Mouse (Mus musculus) midbrain, embryonic 14.5 days (tissue): ENCODE measurements around the gene Gmip. TPM values are rescaled to one million over a fixed set of nuclear protein-coding genes. Genes with fewer than 3 reads are reported as not detected.

Source experiments
- ATAC-seq: fragments of 200-750 bp; cut with Nextera tagmentation; 2 replicates; pipeline ENCODE4 v1.8.0; 2017; ENCODE audit warnings: moderate number of reproducible peaks, moderate library complexity; ENCODE audit not compliant: low FRiP score, low TSS enrichment
- DNase-seq: peaks from one replicate; pipeline ENCODE4 v3.0.0-alpha.2; 2015
- H3K27ac ChIP-seq: fragments of 300-500 bp; sonication (generic); replicated peaks from 2 replicates; pipeline ENCODE4 v1.5.1; 2014; ENCODE audit warnings: mild to moderate bottlenecking, low read depth, low read length, moderate library complexity
- H3K27me3 ChIP-seq: fragments of 300-500 bp; sonication (generic); 2 replicates; pipeline ENCODE4 v1.6.1; 2014; ENCODE audit warnings: low read length, control low read depth, mixed read lengths; ENCODE audit not compliant: control insufficient read depth, insufficient read depth
- H3K36me3 ChIP-seq: fragments of 300-500 bp; sonication (generic); 2 replicates; pipeline ENCODE4 v1.6.1; 2014; ENCODE audit warnings: low read length, control low read depth; ENCODE audit not compliant: control insufficient read depth, insufficient read depth
- H3K4me1 ChIP-seq: fragments of 300-500 bp; sonication (generic); 2 replicates; pipeline ENCODE4 v1.6.1; 2014; ENCODE audit warnings: mild to moderate bottlenecking, antibody characterized with exemption, low read length, control low read depth; ENCODE audit not compliant: control insufficient read depth, insufficient read depth
- H3K4me2 ChIP-seq: fragments of 300-500 bp; sonication (generic); 2 replicates; pipeline ENCODE4 v1.6.1; 2014; ENCODE audit warnings: mild to moderate bottlenecking, low read length, moderate library complexity
- H3K4me3 ChIP-seq: fragments of 300-500 bp; sonication (generic); replicated peaks from 2 replicates; pipeline ENCODE4 v1.5.1; 2014; ENCODE audit warnings: low read depth, low read length
- H3K9ac ChIP-seq: fragments of 300-500 bp; sonication (generic); replicated peaks from 2 replicates; pipeline ENCODE4 v1.6.1; 2014; ENCODE audit warnings: mild to moderate bottlenecking, low read length, moderate library complexity
- H3K9me3 ChIP-seq: fragments of 300-500 bp; sonication (generic); 2 replicates; pipeline ENCODE4 v1.6.1; 2016; ENCODE audit warnings: low read length, control low read depth, mixed read lengths; ENCODE audit not compliant: control insufficient read depth
- WGBS: fragments of 180-500 bp; shearing (Covaris S2); extraction: QIAGEN DNeasy Blood & Tissue Kit; methylation state at CpG from one replicate; pipeline ENCODE4 v1.1.7; 2014; 5-methylcytosine and 5-hydroxymethylcytosine counted together
- polyA plus RNA-seq: library from polyadenylated mRNA; unstranded; fragments of >200 nt; fragmentation: Nextera tagmentation; extraction: Ambion mirVana; gene quantifications from 2 replicates; pipeline ENCODE4 v1.2.1, GENCODE M21; 2014

Gmip gene
- polyA plus RNA-seq, 1 experiment from 2014 or later = 26.0 TPM

DNA sequence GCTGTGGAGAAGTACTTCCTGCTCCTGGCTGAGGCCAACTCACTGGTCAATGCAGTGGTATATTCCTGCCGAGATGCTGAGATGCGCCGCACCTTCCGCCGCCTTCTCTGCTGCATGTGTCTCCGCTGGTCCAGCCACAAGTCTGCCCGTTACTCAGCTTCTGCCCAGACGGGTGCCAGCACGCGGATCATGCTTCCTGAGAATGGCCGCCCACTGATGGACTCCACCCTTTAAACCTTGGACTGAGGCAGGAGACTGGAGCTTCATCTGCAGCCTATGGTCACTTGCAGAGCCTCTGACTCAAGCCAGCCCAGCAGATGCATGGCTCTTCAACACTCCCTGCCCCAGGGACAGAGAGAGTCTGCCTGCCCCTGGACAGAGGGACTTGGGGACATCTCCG lies 17.9 kb downstream of the Gmip start:
- H3K27me3 ChIP-seq = no peaks in the 10 kb centered on the region
- no peak overlapping the region for H3K27ac ChIP-seq
- H3K4me1 ChIP-seq = peaks cover 31% of the 10 kb centered on the region
- WGBS = 93% methylated on average over 12 of the region's 12 CpGs
- H3K4me3 ChIP-seq = no peak overlapping the region
- ATAC-seq = no peak
- peaks cover 27% of the 10 kb centered on the region for H3K36me3 ChIP-seq
- no peak for DNase-seq
- H3K9ac ChIP-seq = no peak overlapping the region
- H3K4me2 ChIP-seq = no peak overlapping the region
- H3K9me3 ChIP-seq = no peaks in the 10 kb centered on the region

DNA sequence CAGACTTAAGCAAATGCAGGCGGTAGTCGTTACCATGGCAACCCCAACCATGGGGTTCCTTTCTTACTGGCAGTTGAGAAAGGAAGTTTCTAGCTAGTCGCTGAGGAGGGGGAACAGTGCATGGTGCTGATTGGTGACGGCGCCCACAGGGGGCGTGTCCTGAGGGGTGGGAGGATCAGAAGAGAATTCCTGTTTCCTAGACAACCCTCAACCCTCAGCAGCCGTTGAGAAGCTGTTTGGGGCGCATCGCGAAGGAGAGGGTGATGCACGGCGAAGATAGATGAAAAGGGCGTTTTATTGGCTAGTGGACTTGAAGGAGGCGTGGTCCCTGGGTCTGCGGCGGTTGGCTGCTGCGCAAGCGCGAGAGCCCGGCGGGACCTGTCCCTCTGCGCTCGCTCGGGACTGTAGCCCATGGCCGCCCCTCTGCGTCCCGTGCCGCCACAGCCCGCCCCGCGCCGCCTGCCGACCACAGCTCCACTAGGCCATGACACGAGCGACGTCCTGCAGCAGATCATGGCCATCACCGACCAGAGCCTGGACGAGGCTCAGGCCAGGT lies 23.9 kb downstream of the Gmip start, which contains the start of gene Pbx4:
Pbx4 (plus strand) TSS at position 194 of the 556 bp plus-strand sequence.
- 0% methylated on average over 38 of the region's 38 CpGs for WGBS
- ATAC-seq = peak; percentile 98

GRCm38 (mm10) chr8:69837057-69837682 lies 28.7 kb downstream of the Gmip start:
- H3K4me2 ChIP-seq = no peak overlapping the region
- ATAC-seq (no peak), DNase-seq (no peak)
- H3K4me3 ChIP-seq = no peak overlapping the region
- peaks cover 15% of the 10 kb centered on the region for H3K36me3 ChIP-seq
- no peak overlapping the region for H3K27ac ChIP-seq
- no peaks in the 10 kb centered on the region for H3K9me3 ChIP-seq
- 84% methylated on average over 8 of the region's 8 CpGs for WGBS
- H3K27me3 ChIP-seq = no peaks in the 10 kb centered on the region
- peaks cover 6% of the 10 kb centered on the region; the same call in 1 of the 2 replicates for H3K4me1 ChIP-seq
- no peak overlapping the region for H3K9ac ChIP-seq

More for the DNA sequence above, 23.9 kb downstream of the Gmip start, which contains the start of gene Pbx4:
- H3K36me3 ChIP-seq = peaks cover 15% of the 10 kb centered on the region; the same call in 1 of the 2 replicates
- peak within 1 kb of the TSS; percentile 71 for H3K9ac ChIP-seq
- no peaks in the 10 kb centered on the region for H3K9me3 ChIP-seq
- peak within 1 kb of the TSS; percentile 69 for H3K4me3 ChIP-seq
- H3K4me1 ChIP-seq = peaks cover 10% of the 10 kb centered on the region; the same call in 1 of the 2 replicates
- DNase-seq = peak; percentile 98
- no peaks in the 10 kb centered on the region for H3K27me3 ChIP-seq
- peak within 1 kb of the TSS; percentile 84 for H3K4me2 ChIP-seq
- peak within 1 kb of the TSS; percentile 83 for H3K27ac ChIP-seq

DNA sequence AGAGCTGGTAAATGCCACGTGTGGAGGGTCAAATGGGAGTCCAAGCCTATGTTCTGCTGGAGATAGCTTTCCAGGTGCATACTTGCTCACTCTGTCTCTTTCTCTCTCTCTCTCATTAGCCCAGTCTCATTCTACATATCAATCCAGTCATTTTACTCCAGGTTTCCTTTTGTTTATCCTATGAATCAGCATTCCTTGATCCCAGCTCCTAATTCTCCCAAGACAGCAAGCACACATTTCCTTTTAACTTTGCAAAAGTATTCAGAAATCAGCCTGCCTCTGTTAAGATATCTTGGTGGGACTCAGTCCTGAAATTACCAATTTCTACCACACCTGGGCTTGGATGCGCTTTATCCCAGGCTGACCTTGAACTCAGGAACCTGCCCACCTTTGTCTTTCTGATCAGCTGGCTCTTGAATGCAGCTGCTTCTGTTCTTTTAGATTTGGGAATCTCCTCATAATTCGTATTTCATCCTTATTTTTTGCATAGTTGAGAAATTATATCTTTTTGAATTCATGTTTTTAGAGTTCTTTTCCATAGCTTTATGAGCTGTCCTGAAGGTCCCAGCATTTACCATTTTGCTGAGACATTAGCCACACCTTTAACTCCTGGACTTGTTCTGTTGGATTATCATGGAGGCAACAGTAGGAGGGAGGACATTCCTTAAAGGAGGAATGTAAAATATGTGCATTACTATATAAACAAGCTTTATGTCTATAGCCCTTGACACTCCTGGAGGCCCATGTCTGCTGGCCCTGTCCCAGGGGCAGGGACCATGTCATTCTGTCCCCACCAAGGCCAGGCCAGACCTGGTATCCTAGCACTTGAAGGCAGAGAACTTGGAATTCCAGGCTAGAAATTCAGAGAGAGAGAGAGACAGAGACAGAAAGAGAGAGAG lies 38.9 kb downstream of the Gmip start:
- Histone ChIP-seq H3K27me3 (no peaks in the 10 kb centered on the region), H3K4me1 (no peaks in the 10 kb centered on the region), H3K27ac (no peak overlapping the region), H3K36me3 (no peaks in the 10 kb centered on the region), H3K9me3 (no peaks in the 10 kb centered on the region), H3K4me2 (no peak overlapping the region), H3K4me3 (no peak overlapping the region), H3K9ac (no peak overlapping the region)
- ATAC-seq = no peak
- 85% methylated on average over 3 of the region's 3 CpGs for WGBS
- DNase-seq = no peak

DNA sequence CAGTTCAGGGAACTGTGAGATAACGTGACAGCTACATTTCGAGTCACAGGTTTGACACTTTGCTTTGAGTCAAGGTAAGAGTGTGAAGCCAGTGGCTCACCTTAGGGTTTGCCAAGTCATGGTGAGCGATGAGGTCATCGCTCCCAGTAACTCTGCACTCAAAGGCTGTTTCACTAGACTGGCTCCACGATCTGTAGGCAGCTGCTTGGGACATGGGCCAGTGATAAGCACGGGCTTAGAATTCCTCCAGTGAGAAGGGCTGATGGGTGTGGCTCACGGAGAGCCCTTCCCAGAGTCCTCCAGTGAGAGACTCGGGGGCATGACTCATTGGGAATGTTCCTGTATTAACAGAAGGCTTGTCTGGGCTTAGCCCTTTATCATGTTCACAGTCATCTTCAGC lies 40.5 kb downstream of the Gmip start:
- 95% methylated on average over 8 of the region's 8 CpGs for WGBS
- Histone ChIP-seq H3K36me3 (no peaks in the 10 kb centered on the region), H3K4me3 (no peak overlapping the region), H3K27me3 (no peaks in the 10 kb centered on the region), H3K9ac (no peak overlapping the region), H3K9me3 (no peaks in the 10 kb centered on the region), H3K4me1 (no peaks in the 10 kb centered on the region), H3K27ac (no peak overlapping the region), H3K4me2 (no peak overlapping the region)
- DNase-seq = no peak
- no peak for ATAC-seq

DNA sequence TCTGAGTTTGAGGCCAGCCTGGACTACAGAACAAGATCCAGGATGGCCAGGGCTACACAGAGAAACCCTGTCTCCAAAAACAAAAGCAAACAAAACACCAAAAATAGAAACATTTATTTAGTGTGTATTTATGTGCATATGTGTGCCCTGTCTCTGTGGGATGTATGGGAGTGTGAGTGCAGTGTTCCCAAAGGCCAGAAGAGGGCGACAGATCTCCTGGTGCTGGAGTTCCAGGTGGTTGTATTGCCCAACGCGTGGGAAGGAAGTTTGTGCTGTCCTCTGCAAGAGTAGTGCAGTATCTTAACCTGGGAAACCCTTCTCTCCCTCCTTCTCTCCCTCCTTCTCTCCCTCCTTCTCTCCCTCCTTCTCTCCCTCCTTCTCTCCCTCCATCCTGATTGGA lies 41.4 kb downstream of the Gmip start:
- no peaks in the 10 kb centered on the region for H3K36me3 ChIP-seq
- no peak overlapping the region for H3K9ac ChIP-seq
- no peak overlapping the region for H3K27ac ChIP-seq
- DNase-seq = no peak
- no peak for ATAC-seq
- no peaks in the 10 kb centered on the region for H3K27me3 ChIP-seq
- H3K4me3 ChIP-seq = no peak overlapping the region
- H3K4me2 ChIP-seq = no peak overlapping the region
- no peaks in the 10 kb centered on the region for H3K9me3 ChIP-seq
- no peaks in the 10 kb centered on the region for H3K4me1 ChIP-seq
- 38% methylated on average over 3 of the region's 3 CpGs for WGBS

GRCm38 (mm10) chr8:69850926-69851506 lies 42.5 kb downstream of the Gmip start:
- no peaks in the 10 kb centered on the region for H3K4me1 ChIP-seq
- no peak overlapping the region for H3K4me3 ChIP-seq
- 88% methylated on average over 7 of the region's 7 CpGs for WGBS
- DNase-seq (no peak), ATAC-seq (no peak)
- no peaks in the 10 kb centered on the region for H3K36me3 ChIP-seq
- no peaks in the 10 kb centered on the region for H3K27me3 ChIP-seq
- H3K9me3 ChIP-seq = no peaks in the 10 kb centered on the region
- H3K4me2 ChIP-seq = no peak overlapping the region
- no peak overlapping the region for H3K27ac ChIP-seq
- no peak overlapping the region for H3K9ac ChIP-seq

DNA sequence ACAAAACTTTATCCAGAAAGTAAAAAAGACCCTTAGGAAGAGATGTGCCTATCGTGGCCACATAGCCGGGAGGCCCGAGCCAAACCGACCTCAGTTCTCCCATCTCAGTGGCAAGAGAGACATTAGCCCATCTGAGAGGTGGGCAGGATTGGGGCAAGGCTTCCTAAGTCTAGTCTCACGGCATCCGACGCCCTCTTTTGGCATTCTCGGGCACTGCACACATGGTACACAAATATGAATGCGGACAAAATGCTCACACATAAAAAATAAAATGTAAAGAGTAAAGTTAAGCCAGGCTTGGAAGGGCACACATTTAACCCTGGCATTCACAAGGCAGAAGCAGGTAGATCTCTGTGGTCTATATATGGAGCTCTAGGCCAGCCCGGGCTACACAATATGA lies 45.4 kb downstream of the Gmip start:
- ATAC-seq (no peak), DNase-seq (no peak)
- 97% methylated on average over 10 of the region's 10 CpGs for WGBS
- H3K9ac ChIP-seq = no peak overlapping the region
- no peaks in the 10 kb centered on the region for H3K9me3 ChIP-seq
- H3K4me1 ChIP-seq = no peaks in the 10 kb centered on the region
- H3K36me3 ChIP-seq = peaks cover 2% of the 10 kb centered on the region; the same call in 1 of the 2 replicates
- H3K4me3 ChIP-seq = no peak overlapping the region
- H3K27me3 ChIP-seq = no peaks in the 10 kb centered on the region
- no peak overlapping the region for H3K27ac ChIP-seq
- H3K4me2 ChIP-seq = no peak overlapping the region
